Mouse (Mus musculus) ovary, adult 18-20 months (tissue): ENCODE results near the gene Top3b.
A peak's percentile ranks its signal among the peaks of the same experiment; 100 is the strongest.
"Not testable (repeated sequence)": the region's sequence is repeated elsewhere in the genome, so short reads cannot be mapped to it uniquely, and the experiment has no call there.

Experiments
- DNase-seq: peaks from one replicate; pipeline ENCODE4 v3.0.0; 2022; ENCODE audit warnings: low spot score, mixed read lengths

Gene Top3b

GRCm38 (mm10) chr16:16870617-16871331 lies at the start of gene Top3b, which contains the start of gene Vpreb1:
Top3b (plus strand) TSS chr16:16870736.
Vpreb1 (minus strand) TSS chr16:16870843.
- peak; percentile 84 for DNase-seq

GRCm38 (mm10) chr16:16825476-16825875 lies 45.1 kb upstream of the Top3b start:
- DNase-seq = no peak

- no peak for DNase-seq
Observed at GRCm38 (mm10) chr16:16826223-16826622, 44.3 kb upstream of the Top3b start.

GRCm38 (mm10) chr16:16828757-16829615 lies 41.5 kb upstream of the Top3b start, which contains the start of gene Spag6l:
Spag6l (minus strand) TSS chr16:16829456.
- peak; percentile 17 for DNase-seq

- no peak for DNase-seq
Observed at GRCm38 (mm10) chr16:16829671-16830070, 40.9 kb upstream of the Top3b start.

GRCm38 (mm10) chr16:16849196-16849595 lies 21.3 kb upstream of the Top3b start:
- DNase-seq = no peak

- DNase-seq = no peak
Observed at GRCm38 (mm10) chr16:16852411-16852810, 18.1 kb upstream of the Top3b start.

- DNase-seq = no peak
Observed at GRCm38 (mm10) chr16:16854836-16855235, 15.7 kb upstream of the Top3b start.

- DNase-seq = no peak
Observed at GRCm38 (mm10) chr16:16855541-16855940, 15.0 kb upstream of the Top3b start.

- not testable (repeated sequence) for DNase-seq
Observed at GRCm38 (mm10) chr16:16856054-16856453, 14.5 kb upstream of the Top3b start.

GRCm38 (mm10) chr16:16856731-16857476 lies 13.6 kb upstream of the Top3b start:
- no peak for DNase-seq

GRCm38 (mm10) chr16:16862288-16862687 lies 8.2 kb upstream of the Top3b start:
- no peak for DNase-seq

GRCm38 (mm10) chr16:16863978-16864377 lies 6.6 kb upstream of the Top3b start, which contains the start of gene Igll1:
Igll1 (minus strand) TSS chr16:16863985.
- no peak for DNase-seq

GRCm38 (mm10) chr16:16865217-16865616 lies 5.3 kb upstream of the Top3b start:
- DNase-seq = no peak

GRCm38 (mm10) chr16:16865696-16866561 lies 4.6 kb upstream of the Top3b start:
- DNase-seq = no peak

GRCm38 (mm10) chr16:16870241-16870616 lies 307 bp upstream of the Top3b start:
- no peak for DNase-seq

GRCm38 (mm10) chr16:16879025-16879424 lies 8.5 kb downstream of the Top3b start:
- no peak for DNase-seq

- no peak for DNase-seq
Observed at GRCm38 (mm10) chr16:16888341-16888740, 17.8 kb downstream of the Top3b start.

GRCm38 (mm10) chr16:16892366-16892765 lies 21.8 kb downstream of the Top3b start:
- DNase-seq = no peak

- DNase-seq = no peak
Observed at GRCm38 (mm10) chr16:16896015-16896381, 25.5 kb downstream of the Top3b start.

- DNase-seq = peak; percentile 92
Observed at GRCm38 (mm10) chr16:16896382-16897055, 26.0 kb downstream of the Top3b start, which contains the start of gene Ppm1f. Ppm1f (plus strand) TSS chr16:16896469.
